ENCODE assay signal across 8 mouse cellular contexts in genomic region chr8:84839411-84839810, GRCm38 (mm10). TPM values are rescaled to one million over a fixed set of nuclear protein-coding genes. Genes with fewer than 3 reads are reported as not detected.
A peak's percentile ranks its signal among the peaks of the same experiment; 100 is the strongest.
DNase-seq lines count a peak whose midpoint lies in the region; ATAC-seq and TF ChIP-seq lines count a peak whose summit lies in the region.

No protein-coding gene starts in this region.

- peaks cover 55% of the 10 kb centered on the region for H3K4me1 ChIP-seq in embryonic facial prominence, embryonic 15.5 days
- H3K4me1 ChIP-seq in limb, embryonic 12.5 days (replicated peaks): peaks cover 49% of the 10 kb centered on the region
- peaks cover 66% of the 10 kb centered on the region for H3K4me1 ChIP-seq in neural tube, embryonic 13.5 days (replicated peaks)

- ATAC-seq in embryonic facial prominence, embryonic 15.5 days (ENCODE audit: insufficient number of reproducible peaks, low FRiP score, low TSS enrichment, low read depth): no peak
- no peak for ATAC-seq in limb, embryonic 12.5 days (ENCODE audit: insufficient number of reproducible peaks, insufficient read depth, low FRiP score, low TSS enrichment, low read depth)
- ATAC-seq in neural tube, embryonic 13.5 days (ENCODE audit: low read depth): no peak
- ATAC-seq in activated CD4-positive, CD25-positive, alpha-beta regulatory T cell, adult 4 months: no peak

- TF ChIP-seq CTCF in left cerebral cortex, adult 2 months (IDR thresholded peaks at IDR 0.05): no peak

- WGBS in embryonic facial prominence, embryonic 15.5 days: 81% methylated on average over 2 of the region's 2 CpGs
- 94% methylated on average over 2 of the region's 2 CpGs for WGBS in limb, embryonic 12.5 days
- 92% methylated on average over 2 of the region's 2 CpGs for WGBS in neural tube, embryonic 13.5 days

- H3K27ac ChIP-seq in left cerebral cortex, adult 2 months: no peak overlapping the region
- H3K27ac ChIP-seq in embryonic facial prominence, embryonic 15.5 days (replicated peaks): peak overlapping the region; percentile 92; the same call in 1 of the 2 replicates
- H3K27ac ChIP-seq in limb, embryonic 12.5 days: 0 out of 2 replicates have a peak overlapping the region, but pooled peaks have one; percentile 90
- H3K27ac ChIP-seq in neural tube, embryonic 13.5 days (replicated peaks): peak overlapping the region; percentile 89; the same call in 1 of the 2 replicates

- DNase-seq in left cerebral cortex, adult 2 months (ENCODE audit: extremely low spot score in 1 of 2, low spot score in 2 of 2): no peak
- no peak for DNase-seq in left cerebral cortex, adult 11 months (ENCODE audit: low spot score)
- no peak for DNase-seq in gastrocnemius, postnatal 36 days
- DNase-seq in kidney, adult 18-20 months: no peak

- H3K9ac ChIP-seq in embryonic facial prominence, embryonic 15.5 days: peak overlapping the region; percentile 89; the same call in 1 of the 2 replicates
- H3K9ac ChIP-seq in limb, embryonic 12.5 days (replicated peaks): peak overlapping the region; percentile 85
- peak overlapping the region; percentile 95 for H3K9ac ChIP-seq in neural tube, embryonic 13.5 days

- no peaks in the 10 kb centered on the region for H3K27me3 ChIP-seq in embryonic facial prominence, embryonic 15.5 days
- H3K27me3 ChIP-seq in limb, embryonic 12.5 days: no peaks in the 10 kb centered on the region
- H3K27me3 ChIP-seq in neural tube, embryonic 13.5 days: no peaks in the 10 kb centered on the region

- no peaks in the 10 kb centered on the region for H3K9me3 ChIP-seq in embryonic facial prominence, embryonic 15.5 days (replicated peaks)
- no peaks in the 10 kb centered on the region for H3K9me3 ChIP-seq in limb, embryonic 12.5 days
- no peaks in the 10 kb centered on the region for H3K9me3 ChIP-seq in neural tube, embryonic 13.5 days

- intact Hi-C loops in left cerebral cortex, adult 2 months (cut with DNase I): no loop called here
- intact Hi-C loops in gastrocnemius, postnatal 36 days (cut with DNase I): no loop called here

- peaks cover 74% of the 10 kb centered on the region for H3K36me3 ChIP-seq in embryonic facial prominence, embryonic 15.5 days
- H3K36me3 ChIP-seq in limb, embryonic 12.5 days: peaks cover 86% of the 10 kb centered on the region
- H3K36me3 ChIP-seq in neural tube, embryonic 13.5 days: peaks cover 76% of the 10 kb centered on the region

- H3K4me3 ChIP-seq in left cerebral cortex, adult 2 months: peak overlapping the region; percentile 99
- peak overlapping the region; percentile 86 for H3K4me3 ChIP-seq in embryonic facial prominence, embryonic 15.5 days (replicated peaks)
- peak overlapping the region; percentile 66 for H3K4me3 ChIP-seq in limb, embryonic 12.5 days (replicated peaks)
- H3K4me3 ChIP-seq in neural tube, embryonic 13.5 days: peak overlapping the region; percentile 88

- peak overlapping the region; percentile 64 for H3K4me2 ChIP-seq in embryonic facial prominence, embryonic 15.5 days (replicated peaks)
- H3K4me2 ChIP-seq in limb, embryonic 12.5 days: peak overlapping the region; percentile 75
- H3K4me2 ChIP-seq in neural tube, embryonic 13.5 days: peak overlapping the region; percentile 60

RNA-seq across cellular contexts. Expression of gene Rad23a, which starts 1.1 kb away (rescaled TPM):
- total RNA-seq in left cerebral cortex, adult 2 months (2021): 10 to 100 TPM; 77.7 to 77.8 TPM
- polyA plus RNA-seq in embryonic facial prominence, embryonic 15.5 days (2015; fragmentation: Nextera tagmentation; extraction: Ambion mirVana): 104 and 110 TPM in 2 replicates
- 104 and 109 TPM in 2 replicates for polyA plus RNA-seq in limb, embryonic 12.5 days (2016; fragmentation: Nextera tagmentation; extraction: Ambion mirVana)
- polyA plus RNA-seq in neural tube, embryonic 13.5 days (2015; fragmentation: Nextera tagmentation; extraction: Ambion mirVana): 69.9 and 74.2 TPM in 2 replicates
- 100 to 1,000 TPM; 125 to 131 TPM for polyA plus RNA-seq in activated CD4-positive, CD25-positive, alpha-beta regulatory T cell, adult 4 months (2017; shearing (Covaris generic))
- total RNA-seq in gastrocnemius, postnatal 36 days (2021): 100 to 1,000 TPM; 136 to 151 TPM

RNA-seq across cellular contexts. Expression of gene Calr, which starts 7.3 kb away (rescaled TPM):
- total RNA-seq in left cerebral cortex, adult 2 months (2021): 100 to 1,000 TPM; 459 to 496 TPM
- 975 and 998 TPM in 2 replicates for polyA plus RNA-seq in embryonic facial prominence, embryonic 15.5 days (2015; fragmentation: Nextera tagmentation; extraction: Ambion mirVana)
- polyA plus RNA-seq in limb, embryonic 12.5 days (2016; fragmentation: Nextera tagmentation; extraction: Ambion mirVana): 764 and 842 TPM in 2 replicates
- polyA plus RNA-seq in neural tube, embryonic 13.5 days (2015; fragmentation: Nextera tagmentation; extraction: Ambion mirVana): 766 and 971 TPM in 2 replicates
- 100 to 1,000 TPM; 269 to 303 TPM for polyA plus RNA-seq in activated CD4-positive, CD25-positive, alpha-beta regulatory T cell, adult 4 months (2017; shearing (Covaris generic))
- 100 to 1,000 TPM; 153 to 159 TPM for total RNA-seq in gastrocnemius, postnatal 36 days (2021)

RNA-seq across cellular contexts. Expression of gene Gadd45gip1, which starts 8.1 kb away (rescaled TPM):
- total RNA-seq in left cerebral cortex, adult 2 months (2021): 10 to 100 TPM; 23.9 to 25.8 TPM
- 46.5 TPM in 2 replicates for polyA plus RNA-seq in embryonic facial prominence, embryonic 15.5 days (2015; fragmentation: Nextera tagmentation; extraction: Ambion mirVana)
- 46.5 and 48.6 TPM in 2 replicates for polyA plus RNA-seq in limb, embryonic 12.5 days (2016; fragmentation: Nextera tagmentation; extraction: Ambion mirVana)
- 35.1 and 39.8 TPM in 2 replicates for polyA plus RNA-seq in neural tube, embryonic 13.5 days (2015; fragmentation: Nextera tagmentation; extraction: Ambion mirVana)
- 10 to 100 TPM; 18.5 to 21.5 TPM for polyA plus RNA-seq in activated CD4-positive, CD25-positive, alpha-beta regulatory T cell, adult 4 months (2017; shearing (Covaris generic))
- total RNA-seq in gastrocnemius, postnatal 36 days (2021): 10 to 100 TPM; 17.7 to 23.0 TPM

RNA-seq across cellular contexts. Expression of gene Dand5, which starts 16.8 kb away (rescaled TPM):
- total RNA-seq in left cerebral cortex, adult 2 months (2021): 10 to 100 TPM in 1 of 2 experiments, 1 to 10 TPM in 1; 9.7 to 11.1 TPM
- polyA plus RNA-seq in embryonic facial prominence, embryonic 15.5 days (2015; fragmentation: Nextera tagmentation; extraction: Ambion mirVana): 8.4 and 8.9 TPM in 2 replicates
- polyA plus RNA-seq in limb, embryonic 12.5 days (2016; fragmentation: Nextera tagmentation; extraction: Ambion mirVana): 4.1 and 5.1 TPM in 2 replicates
- polyA plus RNA-seq in neural tube, embryonic 13.5 days (2015; fragmentation: Nextera tagmentation; extraction: Ambion mirVana): 12.3 and 12.8 TPM in 2 replicates
- polyA plus RNA-seq in activated CD4-positive, CD25-positive, alpha-beta regulatory T cell, adult 4 months (2017; shearing (Covaris generic)): 1 to 10 TPM; 4.2 to 4.5 TPM
- total RNA-seq in gastrocnemius, postnatal 36 days (2021): 1 to 10 TPM; 8.3 to 9.9 TPM

RNA-seq across cellular contexts. Expression of gene Farsa, which starts 17.4 kb away (rescaled TPM):
- 10 to 100 TPM; 49.8 to 50.1 TPM for total RNA-seq in left cerebral cortex, adult 2 months (2021)
- 94.5 and 99.8 TPM in 2 replicates for polyA plus RNA-seq in embryonic facial prominence, embryonic 15.5 days (2015; fragmentation: Nextera tagmentation; extraction: Ambion mirVana)
- polyA plus RNA-seq in limb, embryonic 12.5 days (2016; fragmentation: Nextera tagmentation; extraction: Ambion mirVana): 109 and 114 TPM in 2 replicates
- 102 and 104 TPM in 2 replicates for polyA plus RNA-seq in neural tube, embryonic 13.5 days (2015; fragmentation: Nextera tagmentation; extraction: Ambion mirVana)
- 10 to 100 TPM; 45.8 to 58.4 TPM for polyA plus RNA-seq in activated CD4-positive, CD25-positive, alpha-beta regulatory T cell, adult 4 months (2017; shearing (Covaris generic))
- 10 to 100 TPM; 22.1 to 26.2 TPM for total RNA-seq in gastrocnemius, postnatal 36 days (2021)
